Mouse (Mus musculus): ENCODE measurements around the gene Slc37a3.
"Not testable (repeated sequence)": the region's sequence is repeated elsewhere in the genome, so short reads cannot be mapped to it uniquely, and the experiment has no call there.

DNA sequence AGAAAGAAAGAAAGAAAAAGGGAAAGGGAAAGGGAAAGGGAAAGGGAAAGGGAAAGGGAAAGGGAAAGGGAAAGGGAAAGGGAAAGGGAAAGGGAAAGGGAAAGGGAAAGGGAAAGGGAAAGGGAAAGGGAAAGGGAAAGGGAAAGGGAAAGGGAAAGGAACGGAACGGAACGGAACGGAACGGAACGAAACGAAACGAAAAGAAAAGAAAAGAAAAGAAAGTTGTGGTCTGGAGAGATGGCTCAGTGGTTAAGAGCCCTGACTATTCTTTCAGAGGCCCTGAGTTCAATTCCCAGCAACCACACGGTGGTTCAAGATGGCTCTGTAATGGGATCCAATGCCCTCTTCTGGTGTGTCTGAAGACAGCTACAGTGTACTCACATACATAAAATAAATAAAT is 18.3 kb downstream of the Slc37a3 start:
- not testable (repeated sequence) for TF ChIP-seq CTCF, POLR2A (IDR thresholded peaks at IDR 0.05; ENCODE audit: insufficient read depth, low read depth, low read length)
